Mouse (Mus musculus): ENCODE data around the gene Tnfrsf22. TPM values are rescaled to one million over a fixed set of nuclear protein-coding genes. Genes with fewer than 3 reads are reported as not detected.
"Not testable (repeated sequence)": the region's sequence is repeated elsewhere in the genome, so short reads cannot be mapped to it uniquely, and the experiment has no call there.

Tnfrsf22 gene
- polyA plus RNA-seq, 1 experiment = 6.1 TPM

DNA sequence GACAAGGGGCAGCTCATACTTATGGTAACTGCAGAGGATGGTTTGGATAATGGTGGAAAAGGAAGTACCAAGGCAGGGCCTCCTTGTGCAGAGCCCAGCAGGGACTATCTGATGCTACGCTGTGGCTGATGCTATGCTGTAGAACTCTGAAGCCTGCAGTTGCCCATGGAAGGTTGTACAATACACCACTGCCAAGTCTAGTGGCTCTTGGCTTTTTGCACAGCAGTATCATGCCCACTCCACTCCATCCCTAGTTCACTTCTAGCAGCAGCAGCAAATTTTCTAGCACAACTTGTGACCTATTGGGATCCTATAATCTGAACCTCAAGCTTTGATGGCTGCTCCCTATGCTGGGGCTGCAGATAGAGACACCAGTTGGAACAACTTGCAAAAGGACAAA, 32.1 kb upstream of the Tnfrsf22 start:
- no peaks in the 10 kb centered on the region for H3K36me3 ChIP-seq (ENCODE audit: control insufficient read depth, insufficient read depth, low read length, poor library complexity, severe bottlenecking)
- TF ChIP-seq POLR2A (IDR thresholded peaks at IDR 0.05; ENCODE audit: insufficient read depth, low read length) = no peak
- no peak for TF ChIP-seq CTCF (IDR thresholded peaks at IDR 0.05; ENCODE audit: low read depth, low read length)
- no peak for TF ChIP-seq EP300 (IDR thresholded peaks at IDR 0.05; ENCODE audit: insufficient read depth, low read depth, low read length)

GRCm38 (mm10) chr7:143680836-143681235, 31.4 kb upstream of the Tnfrsf22 start:
- H3K9ac ChIP-seq (ENCODE audit: low read depth, poor library complexity, severe bottlenecking) = not testable (repeated sequence)

More for the DNA sequence above, 32.1 kb upstream of the Tnfrsf22 start:
- Histone ChIP-seq H3K27ac (ENCODE audit: insufficient read depth, low read length) (no peak overlapping the region), H3K4me1 (ENCODE audit: control insufficient read depth, insufficient read depth, low read length) (no peaks in the 10 kb centered on the region), H3K9ac (ENCODE audit: low read depth, poor library complexity, severe bottlenecking) (no peak overlapping the region), H3K27me3 (ENCODE audit: control insufficient read depth, insufficient read depth, low read length, poor library complexity, severe bottlenecking) (no peaks in the 10 kb centered on the region), H3K4me3 (ENCODE audit: low read depth, low read length) (no peak overlapping the region), H3K9me3 (replicated peaks; ENCODE audit: control insufficient read depth, insufficient read depth, low read length, poor library complexity, severe bottlenecking) (no peaks in the 10 kb centered on the region)

GRCm38 (mm10) chr7:143679650-143680049, 30.2 kb upstream of the Tnfrsf22 start:
- not testable (repeated sequence) for H3K27me3 ChIP-seq (ENCODE audit: control insufficient read depth, insufficient read depth, low read length, poor library complexity, severe bottlenecking); H3K4me3 ChIP-seq (ENCODE audit: low read depth, low read length); H3K9ac ChIP-seq (ENCODE audit: low read depth, poor library complexity, severe bottlenecking); H3K36me3 ChIP-seq (ENCODE audit: control insufficient read depth, insufficient read depth, low read length, poor library complexity, severe bottlenecking); H3K4me1 ChIP-seq (ENCODE audit: control insufficient read depth, insufficient read depth, low read length); H3K27ac ChIP-seq (ENCODE audit: insufficient read depth, low read length); H3K9me3 ChIP-seq (replicated peaks; ENCODE audit: control insufficient read depth, insufficient read depth, low read length, poor library complexity, severe bottlenecking)

More at GRCm38 (mm10) chr7:143680836-143681235, 31.4 kb upstream of the Tnfrsf22 start:
- H3K4me3 ChIP-seq (ENCODE audit: low read depth, low read length); H3K36me3 ChIP-seq (ENCODE audit: control insufficient read depth, insufficient read depth, low read length, poor library complexity, severe bottlenecking); H3K9me3 ChIP-seq (replicated peaks; ENCODE audit: control insufficient read depth, insufficient read depth, low read length, poor library complexity, severe bottlenecking); H3K4me1 ChIP-seq (ENCODE audit: control insufficient read depth, insufficient read depth, low read length); H3K27me3 ChIP-seq (ENCODE audit: control insufficient read depth, insufficient read depth, low read length, poor library complexity, severe bottlenecking); H3K27ac ChIP-seq (ENCODE audit: insufficient read depth, low read length): not testable (repeated sequence)

- no peak overlapping the region for H3K9ac ChIP-seq (ENCODE audit: low read depth, poor library complexity, severe bottlenecking)
- no peak overlapping the region for H3K4me3 ChIP-seq (ENCODE audit: low read depth, low read length)
- TF ChIP-seq EP300 (IDR thresholded peaks at IDR 0.05; ENCODE audit: insufficient read depth, low read depth, low read length) = no peak
- no peak for TF ChIP-seq POLR2A (IDR thresholded peaks at IDR 0.05; ENCODE audit: insufficient read depth, low read length)
- peak overlapping the region; percentile 84 for H3K27ac ChIP-seq (ENCODE audit: insufficient read depth, low read length)
- H3K9me3 ChIP-seq (replicated peaks; ENCODE audit: control insufficient read depth, insufficient read depth, low read length, poor library complexity, severe bottlenecking) = no peaks in the 10 kb centered on the region; the same call in 1 of the 2 replicates
- no peaks in the 10 kb centered on the region for H3K36me3 ChIP-seq (ENCODE audit: control insufficient read depth, insufficient read depth, low read length, poor library complexity, severe bottlenecking)
- no peaks in the 10 kb centered on the region for H3K27me3 ChIP-seq (ENCODE audit: control insufficient read depth, insufficient read depth, low read length, poor library complexity, severe bottlenecking)
- no peaks in the 10 kb centered on the region for H3K4me1 ChIP-seq (ENCODE audit: control insufficient read depth, insufficient read depth, low read length)
Observed at GRCm38 (mm10) chr7:143666427-143667311, 17.2 kb upstream of the Tnfrsf22 start.

GRCm38 (mm10) chr7:143663470-143663869, 14.0 kb upstream of the Tnfrsf22 start:
- Histone ChIP-seq H3K9ac (ENCODE audit: low read depth, poor library complexity, severe bottlenecking) (no peak overlapping the region), H3K36me3 (ENCODE audit: control insufficient read depth, insufficient read depth, low read length, poor library complexity, severe bottlenecking) (no peaks in the 10 kb centered on the region), H3K27ac (ENCODE audit: insufficient read depth, low read length) (no peak overlapping the region), H3K9me3 (replicated peaks; ENCODE audit: control insufficient read depth, insufficient read depth, low read length, poor library complexity, severe bottlenecking) (no peaks in the 10 kb centered on the region; the same call in 1 of the 2 replicates), H3K27me3 (ENCODE audit: control insufficient read depth, insufficient read depth, low read length, poor library complexity, severe bottlenecking) (no peaks in the 10 kb centered on the region), H3K4me1 (ENCODE audit: control insufficient read depth, insufficient read depth, low read length) (peaks cover 2% of the 10 kb centered on the region), H3K4me3 (ENCODE audit: low read depth, low read length) (no peak overlapping the region)
- TF ChIP-seq EP300 (IDR thresholded peaks at IDR 0.05; ENCODE audit: insufficient read depth, low read depth, low read length) = no peak
- TF ChIP-seq CTCF (IDR thresholded peaks at IDR 0.05; ENCODE audit: low read depth, low read length) = no peak
- no peak for TF ChIP-seq POLR2A (IDR thresholded peaks at IDR 0.05; ENCODE audit: insufficient read depth, low read length)

- H3K4me3 ChIP-seq (ENCODE audit: low read depth, low read length) = no peak overlapping the region
- H3K27ac ChIP-seq (ENCODE audit: insufficient read depth, low read length) = peak overlapping the region; percentile 48
Observed at GRCm38 (mm10) chr7:143660797-143661196, 11.3 kb upstream of the Tnfrsf22 start.

DNA sequence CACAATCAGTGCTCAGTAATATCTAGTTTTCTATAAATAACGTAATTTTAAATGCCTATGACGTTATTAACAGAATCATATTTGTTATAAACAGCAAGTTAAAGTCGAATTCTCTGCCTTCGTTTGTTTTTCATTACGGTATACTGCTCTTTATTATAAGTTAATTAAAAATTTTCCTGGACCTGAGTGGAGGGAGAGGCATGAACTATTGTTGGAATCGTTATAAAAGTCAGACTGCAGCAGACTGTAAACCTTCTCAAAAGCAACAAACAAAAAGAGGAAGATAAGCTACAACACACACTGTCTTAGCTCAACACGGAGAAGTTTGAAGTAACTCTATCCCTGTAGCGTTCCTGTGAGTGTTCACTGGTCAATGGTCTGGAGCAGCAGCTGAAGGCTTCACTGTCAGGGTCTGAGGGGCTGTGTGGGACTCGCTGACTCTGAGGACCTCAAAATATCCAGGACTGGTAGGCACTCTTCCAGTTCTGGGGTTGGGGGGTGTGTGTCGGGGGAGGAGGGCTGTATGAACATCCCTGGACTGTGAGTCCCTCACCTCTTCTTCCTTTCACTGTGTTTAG, 397 bp upstream of the Tnfrsf22 start:
- not testable (repeated sequence) for H3K36me3 ChIP-seq (ENCODE audit: control insufficient read depth, insufficient read depth, low read length, poor library complexity, severe bottlenecking); H3K9ac ChIP-seq (ENCODE audit: low read depth, poor library complexity, severe bottlenecking); H3K9me3 ChIP-seq (replicated peaks; ENCODE audit: control insufficient read depth, insufficient read depth, low read length, poor library complexity, severe bottlenecking); H3K27ac ChIP-seq (ENCODE audit: insufficient read depth, low read length); H3K4me3 ChIP-seq (ENCODE audit: low read depth, low read length); H3K27me3 ChIP-seq (ENCODE audit: control insufficient read depth, insufficient read depth, low read length, poor library complexity, severe bottlenecking); H3K4me1 ChIP-seq (ENCODE audit: control insufficient read depth, insufficient read depth, low read length)

More at GRCm38 (mm10) chr7:143660797-143661196, 11.3 kb upstream of the Tnfrsf22 start:
- no peaks in the 10 kb centered on the region for H3K36me3 ChIP-seq (ENCODE audit: control insufficient read depth, insufficient read depth, low read length, poor library complexity, severe bottlenecking)
- no peaks in the 10 kb centered on the region; the same call in 1 of the 2 replicates for H3K9me3 ChIP-seq (replicated peaks; ENCODE audit: control insufficient read depth, insufficient read depth, low read length, poor library complexity, severe bottlenecking)
- no peak overlapping the region for H3K9ac ChIP-seq (ENCODE audit: low read depth, poor library complexity, severe bottlenecking)
- H3K4me1 ChIP-seq (ENCODE audit: control insufficient read depth, insufficient read depth, low read length) = peaks cover 2% of the 10 kb centered on the region
- no peaks in the 10 kb centered on the region for H3K27me3 ChIP-seq (ENCODE audit: control insufficient read depth, insufficient read depth, low read length, poor library complexity, severe bottlenecking)
- TF ChIP-seq EP300 (IDR thresholded peaks at IDR 0.05; ENCODE audit: insufficient read depth, low read depth, low read length) (no peak), CTCF (IDR thresholded peaks at IDR 0.05; ENCODE audit: low read depth, low read length) (no peak), POLR2A (IDR thresholded peaks at IDR 0.05; ENCODE audit: insufficient read depth, low read length) (no peak)

- not testable (repeated sequence) for H3K9ac ChIP-seq (ENCODE audit: low read depth, poor library complexity, severe bottlenecking); H3K27me3 ChIP-seq (ENCODE audit: control insufficient read depth, insufficient read depth, low read length, poor library complexity, severe bottlenecking); H3K4me1 ChIP-seq (ENCODE audit: control insufficient read depth, insufficient read depth, low read length); H3K27ac ChIP-seq (ENCODE audit: insufficient read depth, low read length); H3K36me3 ChIP-seq (ENCODE audit: control insufficient read depth, insufficient read depth, low read length, poor library complexity, severe bottlenecking); H3K4me3 ChIP-seq (ENCODE audit: low read depth, low read length); H3K9me3 ChIP-seq (replicated peaks; ENCODE audit: control insufficient read depth, insufficient read depth, low read length, poor library complexity, severe bottlenecking)
Observed at GRCm38 (mm10) chr7:143643949-143644348, 5.5 kb downstream of the Tnfrsf22 start.

Data from ES-Bruce4 (cell line).